Mouse (Mus musculus) C2C12 (cell line): ENCODE measurements around the gene Nmnat3.

Experiments
- CEBPB ChIP-seq: IDR thresholded peaks from one replicate; pipeline ENCODE4 v1.6.1; 2011; ENCODE audit warnings: low read depth, mild to moderate bottlenecking, control low read depth, moderate library complexity
- CTCF ChIP-seq: IDR thresholded peaks from one replicate; pipeline ENCODE4 v1.5.1; 2011; ENCODE audit not compliant: control insufficient read depth, insufficient read depth, insufficient read length
- FOSL1 ChIP-seq: IDR thresholded peaks from one replicate; pipeline ENCODE4 v1.8.0; 2011; ENCODE audit warnings: mild to moderate bottlenecking, low read length; ENCODE audit not compliant: poor library complexity, insufficient read depth, severe bottlenecking
- MAX ChIP-seq: IDR thresholded peaks from one replicate; pipeline ENCODE4 v1.6.1; 2011; ENCODE audit warnings: mild to moderate bottlenecking, control low read depth
- MYOD1 ChIP-seq: IDR thresholded peaks from one replicate; pipeline ENCODE4 v1.6.1; 2011; ENCODE audit warnings: low read depth; ENCODE audit not compliant: control insufficient read depth, insufficient read length
- MYOG ChIP-seq: IDR thresholded peaks from one replicate; pipeline ENCODE4 v1.6.1; 2011; ENCODE audit not compliant: control insufficient read depth, insufficient read length; ENCODE audit errors: extremely low read depth
- USF1 ChIP-seq: IDR thresholded peaks from one replicate; pipeline ENCODE4 v1.6.1; 2011; ENCODE audit warnings: low read depth, mild to moderate bottlenecking, control low read depth, moderate library complexity

DNA sequence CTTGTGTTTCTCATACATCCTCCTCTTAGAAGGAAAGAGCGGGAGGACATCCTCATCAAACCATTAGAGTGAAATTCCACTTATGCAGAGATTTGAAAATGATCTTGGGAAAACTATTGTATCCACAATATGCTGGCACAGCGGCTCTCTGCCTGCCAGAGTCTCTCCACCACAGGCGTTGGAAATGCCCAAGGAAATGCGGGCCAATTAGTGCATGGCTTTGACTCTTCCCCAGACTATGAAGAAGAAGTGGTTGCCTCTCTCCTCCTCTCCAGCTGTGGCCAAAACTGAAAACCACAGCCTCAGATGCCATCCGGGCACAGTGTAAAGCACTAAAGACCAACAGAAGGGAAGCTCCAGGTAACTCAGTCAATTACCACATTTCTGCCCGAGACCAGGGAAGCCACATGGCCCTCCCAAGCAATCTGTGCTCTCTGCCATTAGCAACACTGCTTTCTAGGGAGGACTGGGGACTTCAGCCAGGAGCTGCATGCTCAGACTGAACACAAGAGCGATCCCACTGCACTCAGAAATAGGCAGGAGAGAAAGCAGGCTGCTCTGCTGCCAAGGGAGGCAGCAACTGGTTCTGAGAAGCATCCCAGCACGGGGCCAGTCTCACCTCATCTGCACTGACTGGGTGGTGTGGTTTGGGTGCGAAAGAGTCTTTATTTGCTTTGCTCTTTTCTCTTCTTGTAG is 1.5 kb upstream of the Nmnat3 start:
- TF ChIP-seq CTCF, result no peak
- TF ChIP-seq MYOG, result no peak
- TF ChIP-seq MAX, result no peak
- no peak for TF ChIP-seq CEBPB
- no peak for TF ChIP-seq MYOD1
- TF ChIP-seq FOSL1, result no peak
- TF ChIP-seq USF1, result no peak
